Mouse (Mus musculus): ENCODE measurements at regions not wholly inside any gene's neighbourhood (a gene's known extent, or its start where the extent isn't known, plus 50 kb on each side); places are given as distances from the start of the nearest gene placed in this dataset.

DNA sequence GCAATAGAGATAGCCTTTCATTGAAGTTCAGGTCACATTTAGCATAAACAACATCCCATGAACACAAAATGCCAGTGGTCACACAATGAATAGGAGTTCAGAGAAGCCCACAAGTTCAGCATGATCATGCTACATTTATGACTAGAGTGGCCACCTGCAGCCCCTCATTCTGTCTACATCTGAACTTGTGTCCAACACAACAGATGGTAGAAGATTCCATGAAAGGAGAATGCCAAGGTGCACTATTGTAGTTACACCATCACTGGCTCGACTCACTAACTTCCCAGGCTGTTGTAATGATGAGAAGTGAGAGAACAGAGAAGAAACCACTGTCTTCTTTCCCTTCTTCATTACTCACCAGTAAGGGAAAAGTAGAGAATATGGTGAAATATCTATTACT, 353.0 kb downstream of the Ets1 start:
- TF ChIP-seq GATA1 (IDR thresholded peaks at IDR 0.05; ENCODE audit: borderline replicate concordance, low read length) (no peak), FLI1 (IDR thresholded peaks at IDR 0.05; ENCODE audit: low read length) (no peak)
